In the genomic region with DNA sequence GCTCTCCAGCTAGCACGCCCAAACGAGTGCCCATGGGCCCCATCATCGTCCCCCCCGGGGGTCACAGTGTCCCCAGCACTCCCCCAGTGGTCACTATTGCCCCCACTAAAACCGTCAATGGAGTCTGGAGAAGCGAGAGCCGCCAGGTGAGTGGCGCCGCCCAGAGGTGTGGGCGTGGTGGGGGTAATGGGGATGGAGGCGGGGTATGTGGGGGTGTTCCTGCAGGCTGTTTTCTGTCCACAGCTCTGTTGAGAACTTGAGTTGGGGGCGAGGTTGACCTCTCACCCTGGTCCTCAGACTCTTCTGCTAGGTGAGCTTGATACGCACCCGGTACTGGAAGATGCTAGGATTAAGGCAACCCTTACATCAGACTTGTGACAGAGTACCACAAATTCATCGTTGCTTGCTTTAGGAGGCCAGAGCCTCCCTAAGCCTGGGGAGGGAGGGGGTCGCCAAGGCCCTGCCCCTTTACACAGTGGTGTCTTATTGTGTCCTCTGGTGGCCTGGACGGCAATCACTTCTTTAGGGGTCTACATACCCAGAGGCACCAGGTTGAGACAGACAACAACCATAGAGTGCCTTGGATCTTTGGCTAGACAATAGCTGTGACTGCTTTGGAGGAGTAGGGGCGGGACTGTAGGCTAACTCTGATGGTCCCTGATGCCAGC, we compare ENCODE assay signal across 8 mouse cellular contexts. TPM values are rescaled to one million over a fixed set of nuclear protein-coding genes. Genes with fewer than 3 reads are reported as not detected.
A peak's percentile ranks its signal among the peaks of the same experiment; 100 is the strongest.
DNase-seq lines count a peak whose midpoint lies in the region; ATAC-seq and TF ChIP-seq lines count a peak whose summit lies in the region.

No protein-coding gene starts in this region.

- H3K4me1 ChIP-seq in embryonic facial prominence, embryonic 15.5 days = peaks cover 91% of the 10 kb centered on the region
- H3K4me1 ChIP-seq in intestine, embryonic 14.5 days (replicated peaks; ENCODE audit: control insufficient read depth, insufficient read depth, low read length) = peaks cover 41% of the 10 kb centered on the region

- peaks cover 14% of the 10 kb centered on the region for H3K36me3 ChIP-seq in embryonic facial prominence, embryonic 15.5 days
- H3K36me3 ChIP-seq in intestine, embryonic 14.5 days (ENCODE audit: control insufficient read depth, insufficient read depth, low read length) = peaks cover 19% of the 10 kb centered on the region
- H3K36me3 ChIP-seq in myocyte (ENCODE audit: control insufficient read depth, insufficient read depth) = no peaks in the 10 kb centered on the region

- intact Hi-C loops in left cerebral cortex, adult 2 months (cut with DNase I) = no loop called here
- intact Hi-C loops in left cerebral cortex, postnatal 14 days (cut with DNase I) = no loop called here

- peaks cover 7% of the 10 kb centered on the region for H3K79me2 ChIP-seq in myocyte (ENCODE audit: control insufficient read depth, insufficient read depth)

- no peak overlapping the region for H3ac ChIP-seq in myocyte (ENCODE audit: control insufficient read depth, insufficient read length)

- TF ChIP-seq POLR2A in myocyte (IDR thresholded peaks at IDR 0.05; ENCODE audit: insufficient read length, low read depth) = no peak

- H3K27me3 ChIP-seq in embryonic facial prominence, embryonic 15.5 days = no peaks in the 10 kb centered on the region
- no peaks in the 10 kb centered on the region for H3K27me3 ChIP-seq in intestine, embryonic 14.5 days (replicated peaks; ENCODE audit: control insufficient read depth, insufficient read depth, low read length)
- no peaks in the 10 kb centered on the region for H3K27me3 ChIP-seq in myocyte (ENCODE audit: control insufficient read depth, insufficient read depth, insufficient read length)

- no peak overlapping the region for H3K4me3 ChIP-seq in left cerebral cortex, adult 2 months
- H3K4me3 ChIP-seq in embryonic facial prominence, embryonic 15.5 days (replicated peaks) = no peak overlapping the region
- no peak overlapping the region for H3K4me3 ChIP-seq in intestine, embryonic 14.5 days (ENCODE audit: low read depth, low read length)
- H3K4me3 ChIP-seq in myocyte = no peak overlapping the region

- no peak for ATAC-seq in embryonic facial prominence, embryonic 15.5 days (ENCODE audit: insufficient number of reproducible peaks, low FRiP score, low TSS enrichment, low read depth)
- no peak for ATAC-seq in intestine, embryonic 14.5 days (replicated peaks; ENCODE audit: low FRiP score, low TSS enrichment, low read depth)

- H3K9ac ChIP-seq in embryonic facial prominence, embryonic 15.5 days = no peak overlapping the region
- peak overlapping the region; percentile 10; the same call in 1 of the 2 replicates for H3K9ac ChIP-seq in intestine, embryonic 14.5 days (ENCODE audit: low read length)

- H3K27ac ChIP-seq in left cerebral cortex, adult 2 months = peak overlapping the region; percentile 32; the same call in 1 of the 2 replicates
- H3K27ac ChIP-seq in embryonic facial prominence, embryonic 15.5 days (replicated peaks) = peak overlapping the region; percentile 86
- peak overlapping the region; percentile 81 for H3K27ac ChIP-seq in intestine, embryonic 14.5 days (ENCODE audit: low read depth)

- DNase-seq in left cerebral cortex, adult 2 months (ENCODE audit: extremely low spot score in 1 of 2, low spot score in 2 of 2) = no peak
- DNase-seq in left cerebral cortex, postnatal 14 days (ENCODE audit: low spot score in 2 of 2) = no peak
- no peak for DNase-seq in intestine, embryonic 14.5 days (ENCODE audit: low spot score)
- DNase-seq in gastrocnemius, postnatal 25 days = no peak
- no peak for DNase-seq in ovary, postnatal 14 days (ENCODE audit: low spot score)
- no peak for DNase-seq in left cerebral cortex, adult 9 months (ENCODE audit: low spot score in 2 of 2)

- H3K9me3 ChIP-seq in embryonic facial prominence, embryonic 15.5 days (replicated peaks) = no peaks in the 10 kb centered on the region
- H3K9me3 ChIP-seq in intestine, embryonic 14.5 days (ENCODE audit: control insufficient read depth, low read length) = no peaks in the 10 kb centered on the region

- WGBS in embryonic facial prominence, embryonic 15.5 days = 68% methylated on average over 18 of the region's 18 CpGs
- WGBS in intestine, embryonic 14.5 days = 80% methylated on average over 18 of the region's 18 CpGs

- peak overlapping the region; percentile 24; the same call in 1 of the 2 replicates for H3K4me2 ChIP-seq in embryonic facial prominence, embryonic 15.5 days (replicated peaks)
- H3K4me2 ChIP-seq in intestine, embryonic 14.5 days (ENCODE audit: low read length) = no peak overlapping the region
- H3K4me2 ChIP-seq in myocyte (ENCODE audit: low read depth) = peak overlapping the region; percentile 77

- TF ChIP-seq CTCF in left cerebral cortex, adult 2 months (IDR thresholded peaks at IDR 0.05) = no peak

TF ChIP-seq in myocyte, 11 proteins besides CTCF, POLR2A, EP300 and RAD21:
- TF ChIP-seq MYOD1 (IDR thresholded peaks at IDR 0.05; ENCODE audit: control insufficient read depth in 1 of 3, insufficient read length in 2 of 3, low read depth in 2 of 3) (no peak), REST (IDR thresholded peaks at IDR 0.05; ENCODE audit: insufficient read depth, insufficient read length) (no peak), SRF (IDR thresholded peaks at IDR 0.05; ENCODE audit: control insufficient read depth, insufficient read length, low read depth) (no peak), MYOG (IDR thresholded peaks at IDR 0.05; ENCODE audit: control insufficient read depth in 1 of 3, insufficient read depth in 1 of 3, insufficient read length in 2 of 3, low read depth in 2 of 3) (no peak), MAX (IDR thresholded peaks at IDR 0.05; ENCODE audit: low read depth) (no peak), USF1 (IDR thresholded peaks at IDR 0.05; ENCODE audit: low read depth) (no peak)

RNA-seq across cellular contexts. Expression of gene Gins2, which starts 26.3 kb away (rescaled TPM):
- 1 to 10 TPM; 1.0 to 2.9 TPM for total RNA-seq in left cerebral cortex, adult 2 months (2021)
- total RNA-seq in left cerebral cortex, postnatal 14 days (2021) = 1 to 10 TPM; 1.2 to 1.4 TPM
- polyA plus RNA-seq in embryonic facial prominence, embryonic 15.5 days (2015; fragmentation: Nextera tagmentation; extraction: Ambion mirVana) = 81.7 and 85.6 TPM in 2 replicates
- 121 and 122 TPM in 2 replicates for polyA plus RNA-seq in intestine, embryonic 14.5 days (2014; fragmentation: Nextera tagmentation; extraction: Ambion mirVana)
- 11.2 TPM for polyA plus RNA-seq in myocyte (2012; fragmentation: generic; extraction: Trizol)
- total RNA-seq in gastrocnemius, postnatal 25 days (2021) = 1 to 10 TPM; 1.0 to 1.3 TPM

Comparison
In these comparisons a context has a peak if more than half of its experiments do, and no peak if none do; other contexts are left out.
1. H3K27ac ChIP-seq: peak in every context shown above with its lines; median percentile 86 in embryonic facial prominence, embryonic 15.5 days; 81 in intestine, embryonic 14.5 days; 32 in left cerebral cortex, adult 2 months.